Mouse (Mus musculus): Measurements from ENCODE around the gene Cdk5rap2. TPM values are rescaled to one million over a fixed set of nuclear protein-coding genes. Genes with fewer than 3 reads are reported as not detected.

Cdk5rap2 gene
- total and polyA plus RNA-seq, 3 experiments, result 2.0 to 6.1 (median 5.9) TPM

DNA sequence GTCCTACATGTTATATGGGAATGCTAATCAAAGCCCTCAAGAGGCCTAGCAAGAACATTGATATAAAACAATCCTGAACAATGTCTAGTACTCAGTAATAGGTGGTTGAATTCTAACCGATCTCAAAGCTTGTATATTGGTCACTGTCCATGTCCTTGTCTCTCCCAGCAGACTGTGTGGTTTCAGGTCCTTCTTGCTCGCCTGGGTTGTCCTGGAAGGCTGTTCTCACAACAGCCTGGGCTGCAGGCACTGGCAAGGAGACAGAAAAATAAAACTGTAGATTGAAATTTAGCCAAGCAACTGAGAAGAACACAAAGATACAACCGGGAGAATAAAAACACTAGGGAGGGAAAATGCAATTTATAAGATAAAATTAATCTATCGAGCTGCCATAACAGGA, 137.7 kb downstream of the Cdk5rap2 start:
- Histone ChIP-seq H3K4me3 (no peak overlapping the region), H3K4me1 (ENCODE audit: control insufficient read depth, insufficient read depth, low read length) (no peaks in the 10 kb centered on the region), H3K36me3 (ENCODE audit: control insufficient read depth, insufficient read depth, low read length) (no peaks in the 10 kb centered on the region), H3K27ac (no peak overlapping the region), H3K79me2 (replicated peaks; ENCODE audit: control insufficient read depth, insufficient read depth, low read length) (no peaks in the 10 kb centered on the region), H3K9ac (ENCODE audit: low read depth, low read length) (no peak overlapping the region), H3K27me3 (ENCODE audit: control insufficient read depth, insufficient read depth, low read length) (no peaks in the 10 kb centered on the region)
- DNase-seq, result no peak
- intact Hi-C loops (cut with DNase I), result no loop called here
- TF ChIP-seq EP300 (IDR thresholded peaks at IDR 0.05; ENCODE audit: insufficient read depth, low read depth, low read length) (no peak), CTCF (IDR thresholded peaks at IDR 0.05) (no peak), POLR2A (IDR thresholded peaks at IDR 0.05; ENCODE audit: insufficient read depth, low read depth, low read length) (no peak)
- 85% methylated on average over 4 of the region's 4 CpGs for WGBS

DNA sequence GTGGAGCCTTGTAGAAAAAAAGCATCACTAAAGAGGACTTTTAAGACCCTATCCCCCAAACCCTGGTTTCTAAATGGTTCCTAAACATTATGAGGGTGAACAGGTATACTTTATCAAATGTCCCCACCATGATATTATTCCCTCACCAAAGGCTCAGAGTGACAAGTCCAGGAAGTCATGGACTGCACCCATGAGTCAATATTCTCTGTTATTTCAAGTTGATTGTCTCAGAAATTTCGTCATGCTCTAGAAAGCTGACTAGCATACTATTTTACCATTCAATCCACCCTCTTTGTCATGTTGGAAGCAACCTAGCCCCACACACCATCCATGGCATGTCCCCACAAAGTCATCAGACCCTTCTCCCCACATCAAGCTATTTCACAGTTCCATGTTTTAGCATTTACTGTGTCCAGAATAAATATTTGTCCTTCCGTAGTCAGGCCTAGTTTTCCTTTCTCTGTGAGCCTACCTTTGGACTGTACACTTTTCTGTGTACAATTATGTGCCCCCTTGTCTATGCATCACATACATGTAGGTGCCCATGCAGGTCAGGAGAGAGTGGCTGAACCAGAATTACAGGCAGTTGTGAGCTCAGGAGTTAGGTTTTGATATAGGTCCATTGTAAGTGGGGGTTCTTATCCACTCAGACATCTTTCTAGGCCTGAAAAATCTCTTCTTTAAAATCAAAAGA, 142.9 kb downstream of the Cdk5rap2 start:
- H3K9ac ChIP-seq (ENCODE audit: low read depth, low read length), result no peak overlapping the region
- H3K4me3 ChIP-seq, result no peak overlapping the region
- no peak for DNase-seq
- no peaks in the 10 kb centered on the region for H3K79me2 ChIP-seq (replicated peaks; ENCODE audit: control insufficient read depth, insufficient read depth, low read length)
- WGBS, result 80% methylated on average over 2 of the region's 2 CpGs
- H3K27me3 ChIP-seq (ENCODE audit: control insufficient read depth, insufficient read depth, low read length), result no peaks in the 10 kb centered on the region
- H3K4me1 ChIP-seq (ENCODE audit: control insufficient read depth, insufficient read depth, low read length), result no peaks in the 10 kb centered on the region
- no peak for TF ChIP-seq EP300 (IDR thresholded peaks at IDR 0.05; ENCODE audit: insufficient read depth, low read depth, low read length)
- no peak for TF ChIP-seq POLR2A (IDR thresholded peaks at IDR 0.05; ENCODE audit: insufficient read depth, low read depth, low read length)
- TF ChIP-seq CTCF (IDR thresholded peaks at IDR 0.05), result no peak
- no peak overlapping the region for H3K27ac ChIP-seq
- H3K36me3 ChIP-seq (ENCODE audit: control insufficient read depth, insufficient read depth, low read length), result no peaks in the 10 kb centered on the region
- intact Hi-C loops (cut with DNase I), result loop anchor here (5.0 kb wide), 1 partner anchor 90 kb away; no protein-coding TSS in a partner anchor

DNA sequence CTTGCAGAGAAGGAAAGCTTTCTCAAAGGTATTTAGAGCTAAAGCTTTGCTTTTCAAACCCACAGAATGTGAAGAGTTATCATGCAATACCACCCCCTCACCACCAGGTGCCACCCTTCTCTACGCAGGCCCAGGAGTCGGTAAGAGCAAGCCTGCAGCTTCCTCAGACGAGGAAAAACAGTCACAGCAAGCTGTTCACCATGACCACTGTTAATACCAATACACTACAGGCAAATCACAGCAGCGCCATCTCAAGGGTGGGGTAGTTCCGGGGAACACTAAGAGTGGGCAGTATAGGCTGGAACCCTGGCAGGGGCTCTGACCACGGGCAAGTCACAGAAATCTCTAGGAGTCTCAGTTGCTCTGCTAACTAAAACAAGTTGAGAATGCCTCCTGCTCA, 145.0 kb downstream of the Cdk5rap2 start:
- no peaks in the 10 kb centered on the region for H3K79me2 ChIP-seq (replicated peaks; ENCODE audit: control insufficient read depth, insufficient read depth, low read length)
- TF ChIP-seq POLR2A (IDR thresholded peaks at IDR 0.05; ENCODE audit: insufficient read depth, low read depth, low read length) (no peak), CTCF (IDR thresholded peaks at IDR 0.05) (peak; percentile 88)
- H3K4me3 ChIP-seq, result no peak overlapping the region
- no peaks in the 10 kb centered on the region for H3K27me3 ChIP-seq (ENCODE audit: control insufficient read depth, insufficient read depth, low read length)
- no peak overlapping the region for H3K9ac ChIP-seq (ENCODE audit: low read depth, low read length)
- intact Hi-C loops (cut with DNase I), result loop anchor here (1.0 to 5.0 kb wide), 2 partner anchors 42 to 92 kb away; no protein-coding TSS in a partner anchor
- peak; percentile 12 to 42 for DNase-seq
- 62% methylated on average over 6 of the region's 6 CpGs for WGBS
- H3K36me3 ChIP-seq (ENCODE audit: control insufficient read depth, insufficient read depth, low read length), result no peaks in the 10 kb centered on the region
- no peak overlapping the region for H3K27ac ChIP-seq
- H3K4me1 ChIP-seq (ENCODE audit: control insufficient read depth, insufficient read depth, low read length), result no peaks in the 10 kb centered on the region

GRCm38 (mm10) chr4:70262850-70263249, 147.4 kb downstream of the Cdk5rap2 start:
- TF ChIP-seq EP300 (IDR thresholded peaks at IDR 0.05; ENCODE audit: insufficient read depth, low read depth, low read length) (no peak), CTCF (IDR thresholded peaks at IDR 0.05) (no peak), POLR2A (IDR thresholded peaks at IDR 0.05; ENCODE audit: insufficient read depth, low read depth, low read length) (no peak)
- no peak overlapping the region for H3K9ac ChIP-seq (ENCODE audit: low read depth, low read length)
- 0 out of 2 replicates have a peak, but pooled peaks cover 1% of the 10 kb centered on the region for H3K4me1 ChIP-seq (ENCODE audit: control insufficient read depth, insufficient read depth, low read length)
- intact Hi-C loops (cut with DNase I), result no loop called here
- H3K27ac ChIP-seq, result no peak overlapping the region
- H3K27me3 ChIP-seq (ENCODE audit: control insufficient read depth, insufficient read depth, low read length), result no peaks in the 10 kb centered on the region
- no peaks in the 10 kb centered on the region for H3K36me3 ChIP-seq (ENCODE audit: control insufficient read depth, insufficient read depth, low read length)
- 49% methylated on average over 5 of the region's 5 CpGs for WGBS
- DNase-seq, result no peak
- H3K79me2 ChIP-seq (replicated peaks; ENCODE audit: control insufficient read depth, insufficient read depth, low read length), result no peaks in the 10 kb centered on the region
- H3K4me3 ChIP-seq, result no peak overlapping the region

DNA sequence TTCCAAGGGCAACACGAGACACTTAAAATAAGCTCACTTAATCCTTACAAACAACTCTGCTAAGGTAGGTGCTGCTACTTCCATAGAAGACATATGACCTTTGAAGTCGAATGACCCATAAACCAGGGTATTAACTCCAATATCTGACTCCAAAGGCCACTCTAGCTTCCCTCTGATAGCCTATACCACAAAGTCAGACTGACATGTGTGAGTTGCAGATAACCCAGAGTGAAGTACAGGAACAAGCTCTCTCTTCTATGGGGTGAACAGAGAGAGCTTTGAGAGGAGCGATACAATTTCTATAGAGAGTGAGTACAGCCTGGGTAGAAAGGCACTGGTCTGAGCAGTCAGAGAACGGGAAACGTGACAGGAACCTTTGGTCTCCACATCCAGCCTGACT, 148.9 kb downstream of the Cdk5rap2 start:
- no peaks in the 10 kb centered on the region for H3K27me3 ChIP-seq (ENCODE audit: control insufficient read depth, insufficient read depth, low read length)
- DNase-seq, result no peak
- H3K4me1 ChIP-seq (ENCODE audit: control insufficient read depth, insufficient read depth, low read length), result 0 out of 2 replicates have a peak, but pooled peaks cover 1% of the 10 kb centered on the region
- H3K27ac ChIP-seq, result no peak overlapping the region
- no peaks in the 10 kb centered on the region for H3K36me3 ChIP-seq (ENCODE audit: control insufficient read depth, insufficient read depth, low read length)
- no peak overlapping the region for H3K4me3 ChIP-seq
- no peaks in the 10 kb centered on the region for H3K79me2 ChIP-seq (replicated peaks; ENCODE audit: control insufficient read depth, insufficient read depth, low read length)
- WGBS, result 85% methylated on average over 5 of the region's 5 CpGs
- TF ChIP-seq POLR2A (IDR thresholded peaks at IDR 0.05; ENCODE audit: insufficient read depth, low read depth, low read length) (no peak), EP300 (IDR thresholded peaks at IDR 0.05; ENCODE audit: insufficient read depth, low read depth, low read length) (no peak), CTCF (IDR thresholded peaks at IDR 0.05) (no peak)
- H3K9ac ChIP-seq (ENCODE audit: low read depth, low read length), result no peak overlapping the region
- intact Hi-C loops (cut with DNase I), result no loop called here

DNA sequence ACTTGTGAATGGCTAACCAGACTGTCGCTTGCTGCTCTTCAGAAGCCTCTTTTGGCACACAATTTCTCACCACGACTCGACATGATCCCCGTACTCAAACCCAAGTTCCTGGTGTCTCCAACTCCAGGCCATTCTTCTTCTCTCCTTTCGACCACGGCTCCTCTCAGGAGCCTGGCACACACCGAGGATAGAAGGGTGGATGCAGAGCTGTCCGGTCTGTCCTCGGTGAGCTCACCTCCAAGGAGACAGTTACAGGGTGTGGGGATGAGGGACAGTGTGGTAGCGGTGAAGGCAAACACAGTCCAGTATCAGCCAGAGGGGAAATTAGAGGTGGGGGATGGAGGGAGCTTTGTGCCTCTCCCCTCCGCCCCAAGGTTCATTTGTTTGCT, 149.8 kb downstream of the Cdk5rap2 start:
- intact Hi-C loops (cut with DNase I), result no loop called here
- DNase-seq, result no peak
- 92% methylated on average over 11 of the region's 11 CpGs for WGBS

More for the DNA sequence above, 149.8 kb downstream of the Cdk5rap2 start:
- Histone ChIP-seq H3K79me2 (replicated peaks; ENCODE audit: control insufficient read depth, insufficient read depth, low read length) (no peaks in the 10 kb centered on the region), H3K4me3 (no peak overlapping the region), H3K27ac (no peak overlapping the region), H3K9ac (ENCODE audit: low read depth, low read length) (no peak overlapping the region), H3K27me3 (ENCODE audit: control insufficient read depth, insufficient read depth, low read length) (no peaks in the 10 kb centered on the region), H3K36me3 (ENCODE audit: control insufficient read depth, insufficient read depth, low read length) (no peaks in the 10 kb centered on the region), H3K4me1 (ENCODE audit: control insufficient read depth, insufficient read depth, low read length) (0 out of 2 replicates have a peak, but pooled peaks cover 1% of the 10 kb centered on the region)
- TF ChIP-seq EP300 (IDR thresholded peaks at IDR 0.05; ENCODE audit: insufficient read depth, low read depth, low read length) (no peak), POLR2A (IDR thresholded peaks at IDR 0.05; ENCODE audit: insufficient read depth, low read depth, low read length) (no peak), CTCF (IDR thresholded peaks at IDR 0.05) (no peak)

Measured in heart, adult 2 months (tissue).